Mouse (Mus musculus): ENCODE data around the gene Trak1.

Trak1 gene

DNA sequence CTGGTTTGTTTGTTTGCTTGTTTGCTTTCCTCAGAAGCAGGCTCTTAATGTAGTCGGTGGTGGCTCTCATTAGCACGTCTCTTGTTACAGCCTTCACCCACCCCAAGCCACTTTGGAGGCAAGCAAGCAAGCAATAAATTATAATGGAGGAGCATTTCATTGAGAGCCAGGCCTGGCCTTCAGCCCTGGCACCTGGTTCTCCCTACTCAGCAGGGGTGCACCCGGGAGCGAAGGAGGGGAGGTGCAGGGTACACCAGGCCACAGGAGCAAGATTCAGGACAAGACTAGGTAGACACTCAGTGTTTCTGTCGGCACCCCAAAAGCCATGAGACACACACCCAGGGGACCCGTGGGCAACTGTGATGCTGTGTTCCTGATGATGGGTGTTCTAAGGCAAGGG lies 72.3 kb downstream of the Trak1 start:
- DNase-seq (ENCODE audit: low spot score in 2 of 2): no peak

DNA sequence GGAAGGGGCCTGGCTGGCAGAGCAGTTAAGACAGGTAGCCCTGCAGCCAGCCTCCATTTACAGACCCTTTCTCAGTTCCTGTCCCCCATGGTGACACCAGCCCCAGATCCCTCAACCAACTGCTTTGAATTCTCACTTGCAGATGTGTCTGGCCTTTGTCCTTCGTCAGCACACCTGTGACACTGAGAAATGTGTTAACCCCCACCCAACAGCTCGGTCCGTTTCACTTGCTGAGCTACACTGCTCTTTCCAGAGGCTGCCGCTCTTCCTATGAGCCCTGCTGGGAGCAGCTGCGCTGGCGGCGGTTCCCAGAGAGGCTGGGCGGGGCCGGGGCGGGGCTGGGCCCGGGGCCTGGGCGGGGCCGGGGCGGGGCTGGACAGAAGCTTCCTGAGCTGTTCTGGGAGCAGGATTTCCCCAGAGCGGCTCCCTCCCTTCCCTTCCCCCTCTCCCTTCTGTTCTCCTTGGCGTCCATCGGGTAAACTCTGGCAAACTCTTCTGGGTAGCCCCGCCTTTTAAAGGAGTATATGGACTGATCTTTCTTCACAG lies 74.1 kb downstream of the Trak1 start:
- DNase-seq (ENCODE audit: low spot score in 2 of 2): peak in 1 of 2 experiments; percentile 72

DNA sequence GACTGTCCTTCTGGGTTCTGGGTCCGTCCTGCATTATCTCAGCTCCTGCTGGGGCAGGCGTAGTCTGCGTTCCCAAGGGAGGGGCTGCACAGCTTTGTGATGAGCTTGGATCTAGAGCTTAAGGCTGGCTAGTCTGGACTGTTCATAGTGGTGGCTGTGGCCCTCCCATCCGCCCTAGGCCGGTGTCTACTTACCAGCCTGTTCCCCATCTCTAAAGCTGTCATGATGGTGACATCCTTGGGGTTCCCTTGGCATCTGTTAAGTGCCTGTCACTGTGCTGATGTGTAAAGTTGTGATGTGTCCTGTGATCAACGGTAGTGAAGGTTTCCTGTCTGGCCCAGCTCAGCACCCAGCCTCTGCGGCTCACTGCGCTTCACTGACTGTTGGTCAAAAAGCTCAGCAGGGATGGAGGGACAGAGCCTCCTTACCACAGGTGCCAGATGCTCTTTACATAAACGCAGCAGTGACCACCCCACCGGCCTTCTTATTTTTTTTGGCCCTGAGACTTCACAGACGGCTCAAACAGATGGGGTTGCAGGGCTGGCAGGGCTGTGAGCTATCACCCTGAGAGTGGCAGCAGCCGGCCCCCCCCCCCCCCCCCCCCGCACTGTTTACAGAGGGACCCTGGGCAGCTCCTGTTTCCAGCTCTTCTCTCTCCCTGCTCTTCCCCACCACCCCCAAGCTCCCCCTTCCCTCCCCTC lies 74.8 kb downstream of the Trak1 start:
- no peak for DNase-seq (ENCODE audit: low spot score in 2 of 2)

- DNase-seq (ENCODE audit: low spot score in 2 of 2): no peak
Observed at GRCm38 (mm10) chr9:121373107-121373506, 75.8 kb downstream of the Trak1 start.

DNA sequence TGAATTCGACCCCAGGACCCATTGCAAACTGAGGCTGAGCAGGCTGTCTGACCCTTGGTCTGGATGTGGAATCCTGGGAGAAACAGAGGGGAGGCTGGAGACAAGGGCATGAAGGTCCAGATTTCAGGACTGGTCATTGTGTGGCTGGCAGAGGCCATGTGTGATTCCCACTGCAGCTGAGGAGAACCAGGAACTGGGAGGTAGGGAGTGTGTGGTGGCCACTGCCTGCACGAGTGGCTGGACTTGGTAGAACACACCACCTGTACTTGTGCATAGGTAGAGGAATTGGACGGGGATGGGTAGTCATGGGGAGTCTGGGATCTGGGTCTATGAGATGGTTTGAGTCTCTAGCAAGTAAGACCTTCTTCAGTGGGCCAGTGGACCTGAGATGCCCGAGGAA lies 76.2 kb downstream of the Trak1 start:
- no peak for DNase-seq (ENCODE audit: low spot score in 2 of 2)

DNA sequence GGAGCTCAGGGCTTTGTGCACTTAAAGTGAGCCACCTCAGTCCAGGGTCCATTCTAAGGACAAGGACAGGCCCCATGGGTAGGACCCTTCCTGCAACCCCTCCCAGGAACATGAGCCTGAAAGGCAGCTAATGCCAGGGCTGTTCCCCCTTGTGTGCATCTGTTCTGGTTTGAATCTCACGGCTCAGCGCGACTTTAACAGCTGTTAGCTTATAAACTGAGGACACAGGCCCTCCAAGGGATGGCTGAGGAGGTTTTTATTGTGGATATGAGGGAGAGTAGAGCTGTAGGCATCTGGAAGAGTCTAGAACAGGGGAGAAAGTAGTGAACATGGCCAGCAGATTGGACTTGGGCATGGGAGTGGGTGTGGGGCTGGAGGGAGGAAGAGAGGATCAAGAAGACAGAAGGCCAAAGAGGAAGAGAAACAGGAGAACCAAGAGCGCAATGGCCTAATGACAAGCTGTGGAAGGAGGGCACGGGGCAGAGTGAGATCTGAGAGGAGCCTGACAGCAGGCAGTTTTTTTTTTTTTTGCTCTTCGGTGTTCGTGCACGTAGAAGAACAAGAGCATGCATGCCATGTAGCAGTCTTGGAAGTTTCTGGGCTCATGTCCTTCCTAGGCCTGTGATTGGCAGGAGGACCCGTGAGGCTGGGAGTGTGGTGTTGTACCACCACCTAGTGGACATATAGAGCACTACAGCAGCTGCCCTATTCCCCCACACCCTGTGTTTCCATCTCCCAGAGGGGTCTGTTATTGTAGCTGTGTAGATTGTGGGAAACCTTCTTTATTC lies 77.0 kb downstream of the Trak1 start:
- DNase-seq (ENCODE audit: low spot score in 2 of 2): peak in 1 of 2 experiments; percentile 67

GRCm38 (mm10) chr9:121374864-121375255 lies 77.6 kb downstream of the Trak1 start:
- DNase-seq (ENCODE audit: low spot score in 2 of 2): no peak

GRCm38 (mm10) chr9:121376094-121376493 lies 78.8 kb downstream of the Trak1 start:
- no peak for DNase-seq (ENCODE audit: low spot score in 2 of 2)

DNA sequence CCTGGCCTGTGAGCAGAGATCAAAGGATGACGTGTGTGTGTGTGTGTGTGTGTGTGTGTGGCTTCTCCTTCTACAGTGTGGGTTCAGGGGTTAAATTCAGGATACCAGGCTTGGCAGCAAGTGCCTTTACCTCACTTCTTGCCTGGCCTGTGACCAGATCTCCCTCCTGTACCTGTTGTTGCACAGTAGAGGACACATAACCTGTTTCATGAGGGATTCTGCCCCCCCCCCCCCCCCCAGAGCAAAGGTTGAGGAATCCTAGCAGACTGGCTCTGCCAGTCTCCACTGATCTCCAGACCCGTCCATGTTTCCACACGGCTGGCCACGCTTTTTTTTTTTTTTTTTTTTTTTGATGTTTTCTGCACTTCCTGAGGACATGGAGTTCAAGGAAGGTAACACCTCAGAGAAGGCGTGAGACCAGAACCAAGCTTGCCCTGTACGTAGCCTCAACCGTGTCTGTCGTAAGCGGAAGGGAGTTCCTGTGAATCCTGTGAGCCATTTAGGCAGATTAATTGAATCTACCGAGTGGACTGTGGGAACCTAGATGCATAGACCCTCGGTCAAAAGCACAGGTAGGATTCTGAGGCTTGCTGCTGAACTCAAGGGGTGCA lies 83.1 kb downstream of the Trak1 start:
- DNase-seq (ENCODE audit: low spot score in 2 of 2): no peak

- no peak for DNase-seq (ENCODE audit: low spot score in 2 of 2)
Observed at GRCm38 (mm10) chr9:121381678-121382297, 84.5 kb downstream of the Trak1 start.

GRCm38 (mm10) chr9:121382568-121382967 lies 85.3 kb downstream of the Trak1 start:
- DNase-seq (ENCODE audit: low spot score in 2 of 2): no peak

DNA sequence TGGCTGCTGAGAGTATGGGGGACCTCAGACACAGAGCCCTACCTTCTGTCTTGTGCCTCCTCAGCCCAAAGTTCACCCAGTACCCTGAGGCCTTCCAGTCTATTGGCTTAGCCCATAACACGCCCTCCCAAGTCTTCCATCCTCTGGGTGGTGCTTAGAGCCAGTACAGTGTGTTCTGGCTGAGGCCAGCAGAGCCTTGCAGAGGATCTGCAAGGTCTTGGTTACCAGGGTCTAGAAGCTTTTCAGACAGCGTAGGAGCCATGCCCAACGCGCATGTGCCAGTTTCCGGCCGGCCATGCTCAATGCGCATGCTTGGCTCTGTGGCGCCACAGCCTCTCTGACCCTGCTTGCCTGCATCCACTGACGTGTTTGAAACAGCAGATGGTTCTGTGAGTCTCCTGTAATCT lies 85.9 kb downstream of the Trak1 start:
- DNase-seq (ENCODE audit: low spot score in 2 of 2): peak in 1 of 2 experiments; percentile 77

- no peak for DNase-seq (ENCODE audit: low spot score in 2 of 2)
Observed at GRCm38 (mm10) chr9:121384620-121385019, 87.3 kb downstream of the Trak1 start.

DNA sequence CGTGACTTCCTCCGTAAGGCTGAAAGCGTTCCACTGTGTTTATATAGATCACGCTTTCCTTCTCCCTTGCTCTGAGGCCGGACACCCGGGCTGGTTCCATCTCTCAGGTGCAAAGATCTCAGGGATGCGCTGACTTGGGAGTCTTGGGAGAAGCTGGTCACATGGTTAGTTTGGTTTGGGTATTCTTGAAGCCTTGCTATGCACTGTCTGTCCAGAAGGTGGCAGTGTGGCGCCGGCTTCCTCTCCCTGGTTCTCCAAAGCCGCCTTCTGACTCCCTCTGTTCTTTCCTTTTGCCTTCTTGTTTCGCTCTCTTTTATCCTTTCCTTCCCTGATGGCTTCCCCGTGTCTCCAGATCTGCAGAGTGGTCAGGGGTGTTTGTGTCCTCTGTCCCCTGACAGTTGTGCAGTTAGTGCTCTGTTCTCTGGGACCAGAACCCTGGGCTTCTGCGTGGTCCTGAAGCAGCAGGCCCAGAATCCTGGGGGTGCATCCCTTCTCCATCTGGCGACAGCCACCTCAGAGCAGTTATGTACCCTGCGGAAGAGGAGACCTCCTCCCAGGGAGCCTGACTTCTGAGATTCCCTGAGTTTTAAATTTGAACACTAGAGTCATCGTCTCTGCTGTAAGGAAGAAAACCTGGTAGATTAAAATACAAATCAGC lies 87.9 kb downstream of the Trak1 start:
- DNase-seq (ENCODE audit: low spot score in 2 of 2): peak; percentile 75 to 92

DNA sequence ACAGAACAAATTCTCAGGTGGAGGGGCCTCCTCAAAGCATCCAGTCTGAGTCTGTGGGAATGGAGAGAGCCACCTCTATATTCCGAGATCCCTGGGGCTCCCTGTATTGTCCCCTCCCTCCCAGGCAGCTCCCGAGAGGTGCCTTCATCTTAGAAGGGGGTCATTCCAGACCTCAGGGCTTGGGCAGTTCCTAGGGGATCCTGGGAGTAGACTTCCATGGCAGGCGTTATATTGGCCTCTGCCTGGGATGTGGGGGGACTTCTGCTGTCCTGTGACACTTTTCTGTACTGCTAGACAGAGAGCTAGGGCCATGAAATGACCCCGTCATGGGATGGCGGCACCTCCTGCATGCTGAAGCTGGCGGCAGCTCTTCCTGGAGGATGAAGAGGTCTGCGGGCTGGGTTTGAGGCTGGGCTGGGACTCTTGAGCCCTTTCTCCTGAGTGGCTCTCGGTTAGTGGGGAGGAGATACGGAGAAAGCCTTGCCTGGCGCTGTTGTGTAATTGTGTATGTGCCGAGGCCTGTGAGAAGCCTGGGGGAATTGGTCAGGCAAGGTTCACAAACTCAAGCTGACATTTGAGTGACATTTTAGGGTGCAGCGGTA lies 88.5 kb downstream of the Trak1 start:
- DNase-seq (ENCODE audit: low spot score in 2 of 2): no peak

GRCm38 (mm10) chr9:121387539-121388272 lies 90.4 kb downstream of the Trak1 start:
- no peak for DNase-seq (ENCODE audit: low spot score in 2 of 2)

- no peak for DNase-seq (ENCODE audit: low spot score in 2 of 2)
Observed at GRCm38 (mm10) chr9:121388273-121388931, 91.1 kb downstream of the Trak1 start.

DNA sequence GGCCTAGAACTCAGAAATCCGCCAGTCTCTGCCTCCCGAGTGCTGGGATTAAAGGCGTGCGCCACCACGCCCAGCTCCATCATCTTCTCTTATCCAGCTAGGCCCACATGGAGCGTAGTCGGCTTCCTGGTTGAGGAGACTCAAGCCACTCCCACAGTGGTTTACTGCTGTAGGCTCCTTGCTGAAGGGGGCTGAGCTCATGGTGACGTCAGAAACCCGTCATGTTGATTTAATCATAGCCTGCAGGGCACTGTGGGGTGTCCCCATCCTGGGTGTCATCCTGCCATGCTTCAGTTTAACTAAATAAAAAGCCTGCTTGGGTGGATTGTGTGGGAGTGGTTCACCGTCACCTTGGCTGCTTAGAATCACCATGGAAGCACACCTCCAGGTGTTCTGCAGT lies 92.0 kb downstream of the Trak1 start:
- no peak for DNase-seq (ENCODE audit: low spot score in 2 of 2)

DNA sequence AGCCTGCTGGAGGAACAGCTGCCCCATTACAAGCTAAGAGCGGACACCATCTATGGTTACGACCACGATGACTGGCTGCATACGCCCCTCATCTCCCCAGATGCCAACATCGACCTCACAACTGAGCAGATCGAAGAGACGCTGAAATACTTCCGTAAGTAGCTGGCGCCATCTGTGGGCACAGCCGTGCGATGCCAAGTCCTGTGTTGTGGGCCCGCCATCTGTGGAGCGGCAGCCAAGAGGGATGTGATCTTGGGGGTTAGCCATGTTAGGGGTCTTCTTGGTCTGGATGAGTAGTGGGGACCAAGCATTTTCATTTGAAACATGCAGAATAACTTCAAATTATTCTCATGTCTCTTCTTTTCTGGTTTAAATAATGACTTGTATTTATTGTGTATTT lies 94.6 kb downstream of the Trak1 start:
- no peak for DNase-seq (ENCODE audit: low spot score in 2 of 2)

- peak; percentile 57 to 79 for DNase-seq (ENCODE audit: low spot score in 2 of 2)
Observed at GRCm38 (mm10) chr9:121392427-121392826, 95.1 kb downstream of the Trak1 start.
